Mouse (Mus musculus) embryonic facial prominence, embryonic 12.5 days (tissue): ENCODE data around the gene Ufsp1. TPM values are rescaled to one million over a fixed set of nuclear protein-coding genes. Genes with fewer than 3 reads are reported as not detected.
"Not testable (repeated sequence)": the region's sequence is repeated elsewhere in the genome, so short reads cannot be mapped to it uniquely, and the experiment has no call there.

Experiments used
- ATAC-seq: fragments of 200-750 bp; cut with Nextera tagmentation; 2 replicates; pipeline ENCODE4 v1.8.0; 2017; ENCODE audit not compliant: insufficient number of reproducible peaks, insufficient read depth, low FRiP score, low TSS enrichment
- H3K27ac ChIP-seq: fragments of 300-500 bp; sonication (generic); 2 replicates; pipeline ENCODE4 v1.5.1; 2016; ENCODE audit warnings: mild to moderate bottlenecking
- H3K27me3 ChIP-seq: fragments of 300-500 bp; sonication (generic); 2 replicates; pipeline ENCODE4 v1.6.1; 2016; ENCODE audit warnings: mild to moderate bottlenecking, moderate library complexity
- H3K36me3 ChIP-seq: fragments of 300-500 bp; sonication (generic); 2 replicates; pipeline ENCODE4 v1.6.1; 2016; ENCODE audit warnings: mild to moderate bottlenecking
- H3K4me1 ChIP-seq: fragments of 300-500 bp; sonication (generic); 2 replicates; pipeline ENCODE4 v1.6.1; 2016
- H3K4me2 ChIP-seq: fragments of 300-500 bp; sonication (generic); replicated peaks from 2 replicates; pipeline ENCODE4 v1.6.1; 2016; ENCODE audit warnings: mild to moderate bottlenecking, moderate library complexity
- H3K4me3 ChIP-seq: fragments of 300-500 bp; sonication (generic); 2 replicates; pipeline ENCODE4 v1.5.1; 2016; ENCODE audit warnings: mild to moderate bottlenecking
- H3K9ac ChIP-seq: fragments of 300-500 bp; sonication (generic); 2 replicates; pipeline ENCODE4 v1.6.1; 2016; ENCODE audit warnings: mild to moderate bottlenecking, moderate library complexity
- H3K9me3 ChIP-seq: fragments of 300-500 bp; sonication (generic); 2 replicates; pipeline ENCODE4 v1.6.1; 2016; ENCODE audit warnings: mild to moderate bottlenecking, moderate library complexity
- WGBS: fragments of 180-500 bp; shearing (Covaris S2); methylation state at CpG from one replicate; pipeline ENCODE4 v1.1.7; 2016; 5-methylcytosine and 5-hydroxymethylcytosine counted together
- polyA plus RNA-seq: library from polyadenylated mRNA; unstranded; fragments of >200 nt; fragmentation: Nextera tagmentation; extraction: Ambion mirVana; gene quantifications from 2 replicates; pipeline ENCODE4 v1.2.1, GENCODE M21; 2016

The Ufsp1 gene
- polyA plus RNA-seq = 6.7 and 8.2 TPM in 2 replicates

GRCm38 (mm10) chr5:137293839-137294743 is at the start of gene Ufsp1:
TSS of gene Ufsp1 (plus strand) at chr5:137294629.
- H3K4me3 ChIP-seq = peak within 1 kb of the TSS; percentile 44
- H3K36me3 ChIP-seq = peaks cover 41% of the 10 kb centered on the region
- peak; percentile 92 for ATAC-seq
- under 1% methylated on average over 52 of the region's 52 CpGs for WGBS
- peaks cover 20% of the 10 kb centered on the region for H3K4me1 ChIP-seq
- peak within 1 kb of the TSS; percentile 89 for H3K27ac ChIP-seq
- no peaks in the 10 kb centered on the region for H3K9me3 ChIP-seq
- H3K9ac ChIP-seq = peak within 1 kb of the TSS; percentile 78
- peak within 1 kb of the TSS; percentile 99 for H3K4me2 ChIP-seq
- peaks cover 37% of the 10 kb centered on the region for H3K27me3 ChIP-seq

GRCm38 (mm10) chr5:137263897-137264720 is 30.3 kb upstream of the Ufsp1 start:
- 87% methylated on average over 14 of the region's 14 CpGs for WGBS
- H3K27me3 ChIP-seq = no peaks in the 10 kb centered on the region
- H3K9ac ChIP-seq = no peak overlapping the region
- no peak overlapping the region for H3K4me3 ChIP-seq
- H3K36me3 ChIP-seq = no peaks in the 10 kb centered on the region
- no peaks in the 10 kb centered on the region for H3K9me3 ChIP-seq
- H3K4me1 ChIP-seq = peaks cover 7% of the 10 kb centered on the region; the same call in 1 of the 2 replicates
- H3K4me2 ChIP-seq = no peak overlapping the region
- no peak for ATAC-seq
- H3K27ac ChIP-seq = no peak overlapping the region

GRCm38 (mm10) chr5:137264787-137265186 is 29.6 kb upstream of the Ufsp1 start:
- WGBS = 88% methylated on average over 11 of the region's 11 CpGs
- ATAC-seq = no peak

DNA sequence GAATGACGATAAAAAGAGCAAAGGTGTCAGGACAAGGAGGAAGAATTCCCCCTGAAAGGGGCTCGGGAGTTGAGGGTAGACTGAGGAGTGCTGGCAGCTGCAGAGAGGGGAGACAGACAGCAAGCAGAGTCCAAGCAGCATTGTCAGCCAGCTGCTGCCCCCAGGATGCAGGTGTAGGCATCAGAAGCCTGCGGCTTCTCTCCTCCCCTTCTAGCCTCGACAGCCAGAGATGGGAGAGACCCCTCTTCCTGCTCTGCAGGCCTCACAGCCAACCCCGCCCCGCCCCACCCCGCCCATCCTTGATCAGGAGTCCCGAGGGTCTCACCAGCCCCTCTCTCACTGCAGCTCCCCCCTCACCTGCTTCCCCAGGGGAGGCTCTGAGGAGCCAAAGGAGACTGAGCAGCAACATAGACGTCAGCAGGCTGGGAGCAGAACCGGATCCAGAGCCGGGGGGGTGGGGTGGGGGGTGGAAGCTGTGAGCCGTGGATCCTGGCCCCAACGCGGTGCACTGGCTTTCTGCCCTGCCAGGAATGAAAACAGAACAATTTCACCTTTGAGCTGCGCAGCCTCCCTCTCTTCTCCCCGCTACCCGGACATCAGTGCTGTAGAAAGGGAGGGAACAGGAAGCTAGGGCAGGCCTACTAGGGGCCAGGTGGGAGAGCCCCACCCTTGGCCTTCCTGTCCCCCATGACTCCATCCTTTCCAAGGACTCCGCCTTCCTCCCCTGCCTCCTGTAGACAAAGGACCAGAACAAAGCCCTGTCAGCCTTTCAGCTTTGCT is 26.1 kb upstream of the Ufsp1 start:
- Histone ChIP-seq H3K4me3 (no peak overlapping the region), H3K4me1 (peaks cover 7% of the 10 kb centered on the region; the same call in 1 of the 2 replicates), H3K27me3 (no peaks in the 10 kb centered on the region), H3K9me3 (no peaks in the 10 kb centered on the region), H3K4me2 (peak overlapping the region; percentile 21; the same call in 1 of the 2 replicates), H3K9ac (no peak overlapping the region; the same call in 1 of the 2 replicates), H3K36me3 (no peaks in the 10 kb centered on the region), H3K27ac (no peak overlapping the region)
- ATAC-seq = 0 out of 2 replicates have a peak, but pooled peaks have one; percentile 10
- WGBS = 23% methylated on average over 14 of the region's 18 CpGs

More at GRCm38 (mm10) chr5:137264787-137265186, 29.6 kb upstream of the Ufsp1 start:
- Histone ChIP-seq H3K36me3 (no peaks in the 10 kb centered on the region), H3K4me3 (no peak overlapping the region), H3K27ac (no peak overlapping the region), H3K4me1 (peaks cover 7% of the 10 kb centered on the region; the same call in 1 of the 2 replicates), H3K9me3 (no peaks in the 10 kb centered on the region), H3K9ac (no peak overlapping the region), H3K4me2 (no peak overlapping the region), H3K27me3 (no peaks in the 10 kb centered on the region)

GRCm38 (mm10) chr5:137277360-137278342 is 16.8 kb upstream of the Ufsp1 start:
- no peak overlapping the region for H3K9ac ChIP-seq

GRCm38 (mm10) chr5:137284411-137284810 is 10.0 kb upstream of the Ufsp1 start:
- peaks cover 25% of the 10 kb centered on the region for H3K4me1 ChIP-seq
- WGBS = 80% methylated on average over 6 of the region's 6 CpGs
- not testable (repeated sequence) for ATAC-seq

More at GRCm38 (mm10) chr5:137277360-137278342, 16.8 kb upstream of the Ufsp1 start:
- Histone ChIP-seq H3K4me3 (no peak overlapping the region), H3K27me3 (no peaks in the 10 kb centered on the region), H3K4me1 (no peaks in the 10 kb centered on the region), H3K36me3 (no peaks in the 10 kb centered on the region), H3K9me3 (no peaks in the 10 kb centered on the region), H3K4me2 (no peak overlapping the region), H3K27ac (no peak overlapping the region)
- WGBS = 61% methylated on average over 18 of the region's 18 CpGs
- ATAC-seq = no peak

DNA sequence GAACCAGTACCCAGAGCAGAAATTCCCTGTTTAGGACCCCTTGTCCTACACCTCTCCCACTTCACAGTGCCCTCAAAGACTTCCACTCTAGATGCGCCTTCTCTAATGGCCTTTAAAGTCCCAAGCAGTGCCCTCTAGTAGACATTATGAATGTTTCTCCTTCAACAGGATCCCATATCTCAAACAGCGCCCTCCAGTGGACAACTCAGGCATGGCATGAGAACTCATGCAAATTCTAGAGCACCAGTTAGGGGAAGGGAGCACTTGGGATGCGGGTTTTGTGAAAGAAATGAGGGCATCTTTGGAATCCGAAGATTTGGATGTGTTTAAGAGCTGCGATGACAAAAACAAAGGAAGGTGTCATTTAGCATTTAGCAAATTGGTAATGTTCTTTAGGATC is 9.4 kb upstream of the Ufsp1 start:
- Histone ChIP-seq H3K36me3 (no peaks in the 10 kb centered on the region), H3K4me1 (peaks cover 25% of the 10 kb centered on the region), H3K27ac (no peak overlapping the region), H3K9ac (no peak overlapping the region), H3K4me3 (no peak overlapping the region), H3K9me3 (no peaks in the 10 kb centered on the region), H3K4me2 (no peak overlapping the region), H3K27me3 (peaks cover 33% of the 10 kb centered on the region)
- 62% methylated on average over 5 of the region's 5 CpGs for WGBS
- ATAC-seq = no peak

More at GRCm38 (mm10) chr5:137284411-137284810, 10.0 kb upstream of the Ufsp1 start:
- not testable (repeated sequence) for H3K4me2 ChIP-seq, H3K9me3 ChIP-seq, H3K4me3 ChIP-seq, H3K27ac ChIP-seq, H3K9ac ChIP-seq, H3K36me3 ChIP-seq
- peaks cover 26% of the 10 kb centered on the region for H3K27me3 ChIP-seq

DNA sequence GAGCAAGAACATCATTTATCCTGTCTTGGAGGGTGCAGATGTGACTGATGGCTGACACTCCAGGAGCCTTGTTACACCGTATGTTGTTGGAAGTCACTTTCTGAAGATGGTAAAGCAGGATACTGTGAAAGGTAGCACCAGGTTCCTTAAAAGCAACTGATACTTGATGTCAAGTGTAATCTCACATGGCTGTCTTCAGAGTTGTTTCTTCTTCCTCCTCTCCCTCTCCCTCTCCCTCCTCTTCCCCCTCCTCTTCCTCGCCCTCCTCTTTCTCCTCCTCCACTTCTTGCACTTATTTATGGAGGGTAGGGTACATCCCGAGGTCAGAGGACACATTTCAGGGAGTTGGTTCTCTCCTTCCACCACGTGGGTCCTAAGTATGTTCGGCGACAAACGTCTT is 8.4 kb upstream of the Ufsp1 start:
- Histone ChIP-seq H3K9ac (no peak overlapping the region), H3K36me3 (no peaks in the 10 kb centered on the region), H3K4me2 (no peak overlapping the region), H3K9me3 (no peaks in the 10 kb centered on the region), H3K4me3 (no peak overlapping the region), H3K27me3 (peaks cover 42% of the 10 kb centered on the region), H3K4me1 (peaks cover 25% of the 10 kb centered on the region), H3K27ac (no peak overlapping the region)
- 39% methylated on average over 7 of the region's 7 CpGs for WGBS
- ATAC-seq = no peak

GRCm38 (mm10) chr5:137286655-137287031 is 7.8 kb upstream of the Ufsp1 start:
- Histone ChIP-seq H3K4me3 (peak overlapping the region; percentile 41), H3K27ac (no peak overlapping the region), H3K4me1 (peaks cover 25% of the 10 kb centered on the region), H3K9me3 (no peaks in the 10 kb centered on the region), H3K27me3 (peaks cover 49% of the 10 kb centered on the region), H3K36me3 (no peaks in the 10 kb centered on the region), H3K9ac (peak overlapping the region; percentile 42; the same call in 1 of the 2 replicates), H3K4me2 (peak overlapping the region; percentile 84)
- peak; percentile 30; the same call in 1 of the 2 replicates for ATAC-seq
- under 1% methylated on average over 16 of the region's 16 CpGs for WGBS
